Mouse (Mus musculus): ENCODE measurements at regions not wholly inside any gene's neighbourhood (a gene's known extent, or its start where the extent isn't known, plus 50 kb on each side); places are given as distances from the start of the nearest gene placed in this dataset.

DNA sequence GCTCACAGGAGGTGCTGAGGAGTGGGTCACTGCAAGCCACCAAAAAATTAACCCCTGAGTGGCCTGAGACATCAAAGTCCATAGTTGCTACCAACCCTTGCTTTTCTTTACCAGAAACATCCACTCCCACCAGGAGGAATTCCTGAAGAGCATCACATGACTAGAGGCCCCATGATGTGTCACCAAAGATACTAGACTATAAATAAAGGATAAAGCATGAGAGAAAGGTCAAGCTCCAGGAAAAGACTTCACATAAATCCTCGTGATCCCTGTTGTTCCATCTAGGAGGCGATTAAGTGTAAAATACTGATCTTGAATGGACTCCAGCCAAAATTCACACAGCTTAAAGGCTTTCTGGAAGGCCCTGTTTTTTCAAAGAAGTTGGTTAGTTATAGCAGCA is 190.6 kb downstream of the Adamts15 start:
- no peak overlapping the region for H3K27ac ChIP-seq (ENCODE audit: insufficient read depth, low read depth)
- no peak for DNase-seq (ENCODE audit: extremely low read depth)

DNA sequence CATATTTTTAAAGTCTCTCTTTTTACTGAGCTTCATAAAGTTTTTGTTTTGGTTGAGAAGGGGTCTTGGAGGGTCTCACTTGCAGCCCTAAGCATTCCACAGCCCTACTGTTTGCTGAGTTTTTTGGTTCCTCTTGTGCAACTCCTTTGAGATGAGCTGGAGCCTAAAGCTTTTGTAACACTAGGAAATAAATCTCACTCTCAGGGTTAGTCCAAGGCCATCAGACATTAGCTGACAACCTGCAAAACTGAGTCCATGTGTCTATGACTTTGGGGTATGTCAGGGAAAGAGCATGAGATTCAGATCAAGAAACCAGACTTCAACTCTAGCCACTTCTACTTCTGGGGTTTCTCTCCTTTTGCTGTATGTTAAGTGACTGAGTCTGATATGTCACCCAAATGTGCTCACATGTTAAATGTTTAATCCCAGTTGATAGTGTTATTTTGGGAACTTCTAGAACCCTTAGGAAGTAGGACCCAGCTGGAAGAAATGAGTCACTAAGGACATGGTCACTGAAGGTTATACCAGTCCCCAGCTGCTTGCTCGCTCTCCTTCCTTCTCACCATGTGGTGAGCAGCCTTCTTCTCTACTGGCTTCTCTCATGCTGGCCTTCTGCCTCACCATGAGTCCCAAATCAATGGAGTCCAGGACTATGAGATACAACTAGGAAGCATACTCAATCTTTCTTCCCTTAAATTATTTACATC is 198.7 kb downstream of the Adamts15 start:
- H3K4me2 ChIP-seq (ENCODE audit: insufficient read depth, low read depth, poor library complexity, severe bottlenecking) = no peak overlapping the region
- H3K27me3 ChIP-seq (replicated peaks) = no peaks in the 10 kb centered on the region
- no peak for DNase-seq (ENCODE audit: extremely low read depth)
- no peaks in the 10 kb centered on the region for H3K79me2 ChIP-seq (replicated peaks; ENCODE audit: control insufficient read depth, extremely low read depth, insufficient read depth, poor library complexity, severe bottlenecking)
- H3K4me1 ChIP-seq (ENCODE audit: control insufficient read depth in 1 of 2, insufficient read depth in 2 of 2) = no peaks in the 10 kb centered on the region
- no peak overlapping the region for H3K9ac ChIP-seq (ENCODE audit: insufficient read depth, low read depth)
- TF ChIP-seq CHD1 (IDR thresholded peaks at IDR 0.05; ENCODE audit: low read depth, low read length) (no peak), MAFK (IDR thresholded peaks at IDR 0.05; ENCODE audit: insufficient replicate concordance, low read length) (no peak), HCFC1 (IDR thresholded peaks at IDR 0.05; ENCODE audit: low read depth, low read length) (no peak), ZKSCAN1 (IDR thresholded peaks at IDR 0.05; ENCODE audit: borderline replicate concordance, low read depth, low read length) (no peak), CTCF (conservative IDR thresholded peaks at IDR 0.05 in 1 of 2, IDR thresholded peaks at IDR 0.05 in 1 of 2; ENCODE audit: low read depth in 2 of 2, low read length in 2 of 2) (no peak), TBP (conservative IDR thresholded peaks at IDR 0.05; ENCODE audit: low read depth, low read length) (no peak), USF1 (IDR thresholded peaks at IDR 0.05; ENCODE audit: low read depth, low read length) (no peak), UBTF (IDR thresholded peaks at IDR 0.05; ENCODE audit: low read depth, low read length) (no peak), MAX (IDR thresholded peaks at IDR 0.05; ENCODE audit: low read length) (no peak), BHLHE40 (IDR thresholded peaks at IDR 0.05; ENCODE audit: low read depth, low read length) (no peak), KAT2A (IDR thresholded peaks at IDR 0.05; ENCODE audit: insufficient replicate concordance, low read length) (no peak), SMC3 (IDR thresholded peaks at IDR 0.05; ENCODE audit: low read depth, low read length) (no peak), POLR2AphosphoS2 (IDR thresholded peaks at IDR 0.05; ENCODE audit: low read depth, low read length) (no peak), NELFE (IDR thresholded peaks at IDR 0.05; ENCODE audit: low read depth, low read length) (no peak), ZC3H11A (IDR thresholded peaks at IDR 0.05; ENCODE audit: low read depth, low read length) (no peak), ETS1 (conservative IDR thresholded peaks at IDR 0.05; ENCODE audit: low read depth, low read length) (no peak), NRF1 (IDR thresholded peaks at IDR 0.05; ENCODE audit: low read depth, low read length) (no peak), E2F4 (IDR thresholded peaks at IDR 0.05; ENCODE audit: insufficient replicate concordance, low read depth, low read length) (no peak), ZMIZ1 (IDR thresholded peaks at IDR 0.05; ENCODE audit: low read depth, low read length) (no peak), TCF12 (IDR thresholded peaks at IDR 0.05; ENCODE audit: low read depth, low read length) (no peak)
- dilution Hi-C loops (cut with MboI; ENCODE audit: extremely low pct_ligation_motif_present, extremely low pct_unique_long_range_greater_than_20kb, low sequenced_read_pairs) (no loop called here), in situ Hi-C loops (cut with MboI; ENCODE audit: low pct_ligation_motif_present, low pct_unique_long_range_greater_than_20kb, low sequenced_read_pairs) (no loop called here)
- H3K4me3 ChIP-seq (replicated peaks in 1 of 3; ENCODE audit: low read depth in 2 of 3, low read length in 2 of 3, poor library complexity in 1 of 3) = no peak overlapping the region
- no peaks in the 10 kb centered on the region for H3K9me3 ChIP-seq (replicated peaks; ENCODE audit: low read length)
- no peak overlapping the region for H3K27ac ChIP-seq (ENCODE audit: insufficient read depth, low read depth)
- H3K36me3 ChIP-seq (replicated peaks in 1 of 2; ENCODE audit: control insufficient read depth in 1 of 2, insufficient read depth in 1 of 2, low read length in 1 of 2) = no peaks in the 10 kb centered on the region

More for the DNA sequence above, 190.6 kb downstream of the Adamts15 start:
- TF ChIP-seq ZNF384 (IDR thresholded peaks at IDR 0.05; ENCODE audit: low read depth, low read length) (no peak), RCOR1 (conservative IDR thresholded peaks at IDR 0.05; ENCODE audit: low read depth, low read length) (no peak), MAZ (IDR thresholded peaks at IDR 0.05; ENCODE audit: low read depth, low read length) (no peak), USF1 (IDR thresholded peaks at IDR 0.05; ENCODE audit: low read depth, low read length) (no peak), JUN (IDR thresholded peaks at IDR 0.05; ENCODE audit: insufficient read depth, low read depth, low read length) (no peak), TCF12 (IDR thresholded peaks at IDR 0.05; ENCODE audit: low read depth, low read length) (no peak), MAFK (IDR thresholded peaks at IDR 0.05; ENCODE audit: insufficient replicate concordance, low read length) (no peak), SMC3 (IDR thresholded peaks at IDR 0.05; ENCODE audit: low read depth, low read length) (no peak), ETS1 (conservative IDR thresholded peaks at IDR 0.05; ENCODE audit: low read depth, low read length) (no peak)
- Histone ChIP-seq H3K36me3 (replicated peaks in 1 of 2; ENCODE audit: control insufficient read depth in 1 of 2, insufficient read depth in 1 of 2, low read length in 1 of 2) (no peaks in the 10 kb centered on the region), H3K4me1 (ENCODE audit: control insufficient read depth in 1 of 2, insufficient read depth in 2 of 2) (no peaks in the 10 kb centered on the region), H3K4me3 (replicated peaks in 1 of 3; ENCODE audit: low read depth in 2 of 3, low read length in 2 of 3, poor library complexity in 1 of 3) (no peak overlapping the region), H3K79me2 (replicated peaks; ENCODE audit: control insufficient read depth, extremely low read depth, insufficient read depth, poor library complexity, severe bottlenecking) (no peaks in the 10 kb centered on the region), H3K27me3 (replicated peaks) (no peaks in the 10 kb centered on the region), H3K4me2 (ENCODE audit: insufficient read depth, low read depth, poor library complexity, severe bottlenecking) (no peak overlapping the region), H3K9me3 (replicated peaks; ENCODE audit: low read length) (no peaks in the 10 kb centered on the region), H3K9ac (ENCODE audit: insufficient read depth, low read depth) (no peak overlapping the region)
- dilution Hi-C loops (cut with MboI; ENCODE audit: extremely low pct_ligation_motif_present, extremely low pct_unique_long_range_greater_than_20kb, low sequenced_read_pairs) = no loop called here
- in situ Hi-C loops (cut with MboI; ENCODE audit: low pct_ligation_motif_present, low pct_unique_long_range_greater_than_20kb, low sequenced_read_pairs) = no loop called here

Data from CH12.LX (cell line).